Mouse (Mus musculus) liver, embryonic 11.5 days (tissue): ENCODE data around the gene Slc44a3. TPM values are rescaled to one million over a fixed set of nuclear protein-coding genes. Genes with fewer than 3 reads are reported as not detected.

Experiments
- ATAC-seq: fragments of 200-750 bp; cut with Nextera tagmentation; replicated peaks from 2 replicates; pipeline ENCODE4 v1.8.0; 2017; ENCODE audit warnings: moderate number of reproducible peaks, mild to moderate bottlenecking, moderate TSS enrichment, moderate library complexity; ENCODE audit not compliant: low FRiP score
- DNase-seq: peaks from one replicate; pipeline ENCODE4 v3.0.0-alpha.2; 2017; ENCODE audit warnings: low spot score
- H3K27ac ChIP-seq: fragments of 300-500 bp; sonication (generic); 2 replicates; pipeline ENCODE4 v1.5.1; 2014; ENCODE audit warnings: mild to moderate bottlenecking, low read depth, low read length, control low read depth
- H3K27me3 ChIP-seq: fragments of 300-500 bp; sonication (generic); replicated peaks from 2 replicates; pipeline ENCODE4 v1.6.1; 2014; ENCODE audit warnings: low read length, mixed read lengths; ENCODE audit not compliant: control insufficient read depth, insufficient read depth
- H3K36me3 ChIP-seq: fragments of 300-500 bp; sonication (generic); 2 replicates; pipeline ENCODE4 v1.6.1; 2014; ENCODE audit warnings: mild to moderate bottlenecking, low read length, moderate library complexity, mixed read lengths; ENCODE audit not compliant: control insufficient read depth, insufficient read depth
- H3K4me1 ChIP-seq: fragments of 300-500 bp; sonication (generic); replicated peaks from 2 replicates; pipeline ENCODE4 v1.6.1; 2014; ENCODE audit warnings: low read length, mixed read lengths; ENCODE audit not compliant: control insufficient read depth, insufficient read depth
- H3K4me2 ChIP-seq: fragments of 300-500 bp; sonication (generic); 2 replicates; pipeline ENCODE4 v1.6.1; 2014; ENCODE audit warnings: mild to moderate bottlenecking, control low read depth, moderate library complexity
- H3K4me3 ChIP-seq: fragments of 300-500 bp; sonication (generic); 2 replicates; pipeline ENCODE4 v1.5.1; 2014; ENCODE audit warnings: low read depth, low read length, control low read depth
- H3K9ac ChIP-seq: fragments of 300-500 bp; sonication (generic); 2 replicates; pipeline ENCODE4 v1.6.1; 2014; ENCODE audit warnings: low read depth, low read length, control low read depth
- H3K9me3 ChIP-seq: fragments of 300-500 bp; sonication (generic); 2 replicates; pipeline ENCODE4 v1.6.1; 2016; ENCODE audit warnings: low read length, inconsistent platforms, mixed read lengths; ENCODE audit not compliant: control insufficient read depth
- WGBS: fragments of 180-500 bp; shearing (Covaris S2); extraction: QIAGEN DNeasy Blood & Tissue Kit; methylation state at CpG from one replicate; pipeline ENCODE4 v1.1.7; 2014; 5-methylcytosine and 5-hydroxymethylcytosine counted together
- polyA plus RNA-seq: library from polyadenylated mRNA; unstranded; fragments of >200 nt; fragmentation: Nextera tagmentation; extraction: Ambion mirVana; gene quantifications from 2 replicates; pipeline ENCODE4 v1.2.1, GENCODE M21; 2014

Gene Slc44a3
- polyA plus RNA-seq, 1 experiment from 2014 or later: 1.7 TPM

- Histone ChIP-seq H3K4me3 (no peak overlapping the region), H3K9me3 (no peaks in the 10 kb centered on the region), H3K27ac (no peak overlapping the region), H3K9ac (no peak overlapping the region), H3K36me3 (peaks cover 12% of the 10 kb centered on the region), H3K4me1 (peaks cover 17% of the 10 kb centered on the region), H3K27me3 (no peaks in the 10 kb centered on the region), H3K4me2 (no peak overlapping the region)
- WGBS: 91% methylated on average over 8 of the region's 8 CpGs
- DNase-seq: no peak
- no peak for ATAC-seq
Measured at GRCm38 (mm10) chr3:121449527-121449926, 82.7 kb downstream of the Slc44a3 start.

- WGBS: 80% methylated on average over 8 of the region's 8 CpGs
- H3K27ac ChIP-seq: no peak overlapping the region
Measured at GRCm38 (mm10) chr3:121448606-121449005, 83.6 kb downstream of the Slc44a3 start.

GRCm38 (mm10) chr3:121448029-121448468 lies 84.2 kb downstream of the Slc44a3 start:
- WGBS: 67% methylated on average over 11 of the region's 11 CpGs
- ATAC-seq (no peak), DNase-seq (no peak)
- peaks cover 14% of the 10 kb centered on the region for H3K36me3 ChIP-seq
- no peaks in the 10 kb centered on the region for H3K9me3 ChIP-seq
- no peaks in the 10 kb centered on the region for H3K27me3 ChIP-seq
- H3K4me1 ChIP-seq: peaks cover 24% of the 10 kb centered on the region
- no peak overlapping the region for H3K4me3 ChIP-seq
- H3K27ac ChIP-seq: no peak overlapping the region
- no peak overlapping the region for H3K4me2 ChIP-seq
- no peak overlapping the region for H3K9ac ChIP-seq

More at GRCm38 (mm10) chr3:121448606-121449005, 83.6 kb downstream of the Slc44a3 start:
- DNase-seq (no peak), ATAC-seq (no peak)
- H3K36me3 ChIP-seq: peaks cover 14% of the 10 kb centered on the region
- H3K27me3 ChIP-seq: no peaks in the 10 kb centered on the region
- H3K4me1 ChIP-seq: peaks cover 19% of the 10 kb centered on the region
- no peak overlapping the region for H3K4me3 ChIP-seq
- no peak overlapping the region for H3K9ac ChIP-seq
- H3K9me3 ChIP-seq: no peaks in the 10 kb centered on the region
- H3K4me2 ChIP-seq: no peak overlapping the region

GRCm38 (mm10) chr3:121446454-121446853 lies 85.8 kb downstream of the Slc44a3 start:
- Histone ChIP-seq H3K4me1 (peaks cover 25% of the 10 kb centered on the region), H3K4me3 (no peak overlapping the region), H3K27me3 (no peaks in the 10 kb centered on the region), H3K27ac (no peak overlapping the region), H3K9me3 (no peaks in the 10 kb centered on the region), H3K4me2 (no peak overlapping the region), H3K36me3 (peaks cover 8% of the 10 kb centered on the region), H3K9ac (no peak overlapping the region)
- WGBS: 46% methylated on average over 8 of the region's 8 CpGs
- DNase-seq: no peak
- peak; percentile 45 for ATAC-seq

- no peak for ATAC-seq
Measured at GRCm38 (mm10) chr3:121444414-121444813, 87.8 kb downstream of the Slc44a3 start.

GRCm38 (mm10) chr3:121443861-121444271 lies 88.3 kb downstream of the Slc44a3 start:
- Histone ChIP-seq H3K9me3 (no peaks in the 10 kb centered on the region), H3K36me3 (peaks cover 2% of the 10 kb centered on the region; the same call in 1 of the 2 replicates), H3K4me3 (no peak overlapping the region), H3K27ac (no peak overlapping the region), H3K9ac (no peak overlapping the region), H3K4me1 (peaks cover 35% of the 10 kb centered on the region), H3K4me2 (no peak overlapping the region), H3K27me3 (no peaks in the 10 kb centered on the region)
- ATAC-seq (no peak), DNase-seq (no peak)
- WGBS: 72% methylated on average over 4 of the region's 4 CpGs

More at GRCm38 (mm10) chr3:121444414-121444813, 87.8 kb downstream of the Slc44a3 start:
- Histone ChIP-seq H3K9ac (no peak overlapping the region), H3K9me3 (no peaks in the 10 kb centered on the region), H3K27ac (no peak overlapping the region), H3K4me2 (no peak overlapping the region), H3K4me1 (peaks cover 31% of the 10 kb centered on the region), H3K4me3 (no peak overlapping the region), H3K36me3 (peaks cover 2% of the 10 kb centered on the region; the same call in 1 of the 2 replicates), H3K27me3 (no peaks in the 10 kb centered on the region)
- DNase-seq: no peak
- 91% methylated on average over 6 of the region's 6 CpGs for WGBS

GRCm38 (mm10) chr3:121442288-121442687 lies 89.9 kb downstream of the Slc44a3 start:
- Histone ChIP-seq H3K27me3 (no peaks in the 10 kb centered on the region), H3K9me3 (no peaks in the 10 kb centered on the region), H3K4me1 (peaks cover 33% of the 10 kb centered on the region), H3K4me3 (no peak overlapping the region), H3K4me2 (no peak overlapping the region), H3K27ac (no peak overlapping the region), H3K36me3 (peaks cover 2% of the 10 kb centered on the region; the same call in 1 of the 2 replicates), H3K9ac (no peak overlapping the region)
- ATAC-seq (no peak), DNase-seq (no peak)
- 77% methylated on average over 5 of the region's 5 CpGs for WGBS

- Histone ChIP-seq H3K27ac (no peak overlapping the region), H3K27me3 (no peaks in the 10 kb centered on the region), H3K9me3 (no peaks in the 10 kb centered on the region), H3K4me1 (peaks cover 32% of the 10 kb centered on the region), H3K9ac (no peak overlapping the region), H3K4me2 (no peak overlapping the region), H3K36me3 (peaks cover 2% of the 10 kb centered on the region; the same call in 1 of the 2 replicates), H3K4me3 (no peak overlapping the region)
- ATAC-seq (no peak), DNase-seq (no peak)
- 90% methylated on average over 12 of the region's 12 CpGs for WGBS
Measured at GRCm38 (mm10) chr3:121441504-121441903, 90.7 kb downstream of the Slc44a3 start.

GRCm38 (mm10) chr3:121439623-121440161 lies 92.5 kb downstream of the Slc44a3 start:
- Histone ChIP-seq H3K27me3 (no peaks in the 10 kb centered on the region), H3K27ac (no peak overlapping the region), H3K4me3 (no peak overlapping the region), H3K4me1 (peaks cover 29% of the 10 kb centered on the region), H3K9me3 (no peaks in the 10 kb centered on the region), H3K9ac (no peak overlapping the region), H3K36me3 (peaks cover 2% of the 10 kb centered on the region; the same call in 1 of the 2 replicates), H3K4me2 (no peak overlapping the region)
- no peak for DNase-seq
- ATAC-seq: 0 out of 2 replicates have a peak, but pooled peaks have one; percentile 54
- WGBS: 67% methylated on average over 11 of the region's 11 CpGs
